Mouse (Mus musculus): ENCODE data around the gene Slc25a27. TPM values are rescaled to one million over a fixed set of nuclear protein-coding genes. Genes with fewer than 3 reads are reported as not detected.

The Slc25a27 gene
- total RNA-seq (2015) (1.6 and 2.5 TPM in 2 replicates), total RNA-seq (2017) (0.29 and 4.1 TPM in 2 replicates)

- ATAC-seq (replicated peaks; ENCODE audit: poor library complexity) = peak; percentile 99
Observed at GRCm38 (mm10) chr17:43666576-43667289, at the start of gene Slc25a27. Gene Slc25a27 (minus strand): TSS chr17:43667214.

GRCm38 (mm10) chr17:43716601-43717000 is 49.6 kb upstream of the Slc25a27 start:
- ATAC-seq (replicated peaks; ENCODE audit: poor library complexity) = 0 out of 2 replicates have a peak, but pooled peaks have one; percentile 14

GRCm38 (mm10) chr17:43714191-43714590 is 47.2 kb upstream of the Slc25a27 start:
- no peak for ATAC-seq (replicated peaks; ENCODE audit: poor library complexity)

GRCm38 (mm10) chr17:43711557-43712352 is 44.7 kb upstream of the Slc25a27 start:
- no peak for ATAC-seq (replicated peaks; ENCODE audit: poor library complexity)

- no peak for ATAC-seq (replicated peaks; ENCODE audit: poor library complexity)
Observed at GRCm38 (mm10) chr17:43707254-43707653, 40.2 kb upstream of the Slc25a27 start.

GRCm38 (mm10) chr17:43706749-43707148 is 39.7 kb upstream of the Slc25a27 start:
- ATAC-seq (replicated peaks; ENCODE audit: poor library complexity) = no peak

- ATAC-seq (replicated peaks; ENCODE audit: poor library complexity) = no peak
Observed at GRCm38 (mm10) chr17:43704216-43704930, 37.4 kb upstream of the Slc25a27 start.

GRCm38 (mm10) chr17:43701060-43701459 is 34.0 kb upstream of the Slc25a27 start:
- ATAC-seq (replicated peaks; ENCODE audit: poor library complexity) = peak; percentile 75

GRCm38 (mm10) chr17:43698997-43699649 is 32.1 kb upstream of the Slc25a27 start:
- ATAC-seq (replicated peaks; ENCODE audit: poor library complexity) = peak; percentile 90

- no peak for ATAC-seq (replicated peaks; ENCODE audit: poor library complexity)
Observed at GRCm38 (mm10) chr17:43689591-43689990, 22.6 kb upstream of the Slc25a27 start.

GRCm38 (mm10) chr17:43684638-43685037 is 17.6 kb upstream of the Slc25a27 start:
- ATAC-seq (replicated peaks; ENCODE audit: poor library complexity) = no peak

- ATAC-seq (replicated peaks; ENCODE audit: poor library complexity) = no peak
Observed at GRCm38 (mm10) chr17:43684086-43684485, 17.1 kb upstream of the Slc25a27 start.

GRCm38 (mm10) chr17:43677317-43677716 is 10.3 kb upstream of the Slc25a27 start:
- ATAC-seq (replicated peaks; ENCODE audit: poor library complexity) = no peak

- ATAC-seq (replicated peaks; ENCODE audit: poor library complexity) = peak; percentile 57; the same call in 1 of the 2 replicates
Observed at GRCm38 (mm10) chr17:43676241-43676640, 9.2 kb upstream of the Slc25a27 start.

GRCm38 (mm10) chr17:43675228-43675627 is 8.2 kb upstream of the Slc25a27 start:
- ATAC-seq (replicated peaks; ENCODE audit: poor library complexity) = peak; percentile 91

- no peak for ATAC-seq (replicated peaks; ENCODE audit: poor library complexity)
Observed at GRCm38 (mm10) chr17:43671907-43672306, 4.9 kb upstream of the Slc25a27 start.

- no peak for ATAC-seq (replicated peaks; ENCODE audit: poor library complexity)
Observed at GRCm38 (mm10) chr17:43669145-43669695, 2.2 kb upstream of the Slc25a27 start.

GRCm38 (mm10) chr17:43667290-43667843 is 353 bp upstream of the Slc25a27 start, which contains the start of gene Cyp39a1:
Gene Cyp39a1 (plus strand): TSS chr17:43667425.
- peak; percentile 33 for ATAC-seq (replicated peaks; ENCODE audit: poor library complexity)

GRCm38 (mm10) chr17:43651314-43652046 is 15.5 kb downstream of the Slc25a27 start:
- peak; percentile 94 for ATAC-seq (replicated peaks; ENCODE audit: poor library complexity)

All from megakaryocyte progenitor cell, adult 5-6 weeks (primary cell).